Mouse (Mus musculus): ENCODE measurements around the gene Rabgef1. TPM values are rescaled to one million over a fixed set of nuclear protein-coding genes. Genes with fewer than 3 reads are reported as not detected.

The Rabgef1 gene
- total and polyA plus RNA-seq, 2 experiments, result 11.8 to 13.1 TPM

DNA sequence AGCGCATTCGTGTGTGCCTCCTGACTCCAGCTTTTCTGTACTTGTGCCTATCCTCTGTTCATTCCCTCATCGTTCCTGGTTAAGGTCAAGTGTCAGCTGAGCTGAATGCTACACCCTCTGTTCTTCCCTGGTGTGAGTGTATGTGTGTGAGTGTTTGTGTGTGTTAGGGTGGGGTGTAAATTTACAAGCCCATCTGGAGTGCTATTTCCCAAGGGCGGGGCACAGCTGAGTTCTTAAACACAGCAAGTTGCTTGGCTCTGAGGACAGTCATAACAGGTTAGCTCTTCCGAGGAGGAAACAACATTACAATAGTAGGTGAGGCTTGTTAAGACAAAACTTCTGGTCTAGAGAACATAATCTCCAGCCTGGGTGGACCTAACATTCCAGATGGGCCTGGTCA is 46.7 kb downstream of the Rabgef1 start:
- Histone ChIP-seq H3K27ac (replicated peaks; ENCODE audit: insufficient read depth, low read depth, low read length) (no peak overlapping the region), H3K4me1 (ENCODE audit: control insufficient read depth, insufficient read depth, low read length) (peaks cover 13% of the 10 kb centered on the region), H3K9ac (ENCODE audit: low read depth, low read length) (no peak overlapping the region), H3K36me3 (ENCODE audit: control insufficient read depth, insufficient read depth, low read length) (peaks cover 6% of the 10 kb centered on the region; the same call in 1 of the 2 replicates), H3K27me3 (ENCODE audit: control insufficient read depth, insufficient read depth, low read length) (no peaks in the 10 kb centered on the region), H3K79me2 (ENCODE audit: control insufficient read depth, insufficient read depth, low read length) (peaks cover 11% of the 10 kb centered on the region), H3K4me3 (ENCODE audit: insufficient read depth, low read depth, low read length) (no peak overlapping the region)
- no peak for TF ChIP-seq POLR2A (IDR thresholded peaks at IDR 0.05; ENCODE audit: extremely low read depth, insufficient read depth, low read length)
- TF ChIP-seq CTCF (IDR thresholded peaks at IDR 0.05; ENCODE audit: low read depth, low read length), result no peak
- DNase-seq (ENCODE audit: extremely low read depth, low read depth, low spot score), result no peak
- 92% methylated on average over 5 of the region's 5 CpGs for WGBS

DNA sequence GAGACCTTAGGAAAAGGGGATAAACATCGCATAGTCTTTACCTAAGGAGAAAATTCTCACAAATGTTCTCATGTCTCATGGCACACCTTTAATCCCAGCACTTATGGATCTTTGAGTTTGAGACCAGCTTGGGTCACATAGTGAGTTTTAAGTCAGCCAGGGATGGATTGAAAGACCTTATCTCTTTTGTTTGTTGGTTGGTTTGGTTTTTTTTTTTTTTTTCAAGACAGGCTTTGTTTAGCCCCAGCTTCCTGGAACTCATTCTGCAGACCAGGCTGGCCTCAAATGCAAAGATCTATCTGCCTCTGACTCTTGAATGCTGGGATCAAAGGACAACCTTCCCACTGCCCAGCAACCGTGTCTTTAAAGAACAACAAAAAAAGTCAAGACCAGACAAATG is 49.7 kb downstream of the Rabgef1 start:
- TF ChIP-seq CTCF (IDR thresholded peaks at IDR 0.05; ENCODE audit: low read depth, low read length) (no peak), POLR2A (IDR thresholded peaks at IDR 0.05; ENCODE audit: extremely low read depth, insufficient read depth, low read length) (no peak)
- Histone ChIP-seq H3K9ac (ENCODE audit: low read depth, low read length) (no peak overlapping the region), H3K4me3 (ENCODE audit: insufficient read depth, low read depth, low read length) (no peak overlapping the region), H3K4me1 (ENCODE audit: control insufficient read depth, insufficient read depth, low read length) (peaks cover 26% of the 10 kb centered on the region), H3K36me3 (ENCODE audit: control insufficient read depth, insufficient read depth, low read length) (no peaks in the 10 kb centered on the region), H3K27ac (replicated peaks; ENCODE audit: insufficient read depth, low read depth, low read length) (peak overlapping the region; percentile 88; the same call in 1 of the 2 replicates), H3K27me3 (ENCODE audit: control insufficient read depth, insufficient read depth, low read length) (no peaks in the 10 kb centered on the region), H3K79me2 (ENCODE audit: control insufficient read depth, insufficient read depth, low read length) (peaks cover 25% of the 10 kb centered on the region)
- 36% methylated on average over 2 of the region's 2 CpGs for WGBS
- DNase-seq (ENCODE audit: extremely low read depth, low read depth, low spot score), result no peak

DNA sequence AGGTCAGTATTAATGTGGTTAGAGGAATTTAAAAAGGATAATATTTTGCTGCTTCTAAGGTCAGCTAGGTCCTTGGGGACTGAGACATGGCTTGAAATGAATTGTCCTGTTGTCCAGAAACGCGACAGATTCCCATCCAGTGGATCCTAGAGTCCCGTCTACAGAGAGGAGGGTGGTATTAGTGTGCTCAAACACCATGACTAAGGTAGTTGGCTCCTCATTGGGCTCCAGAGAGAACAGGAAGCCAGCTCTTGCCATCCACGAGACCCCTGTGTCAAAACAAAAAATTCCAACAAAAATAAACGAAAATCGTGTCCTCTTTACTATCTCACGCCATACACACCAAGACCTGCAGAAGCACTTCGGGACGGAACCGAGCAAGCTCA is 50.2 kb downstream of the Rabgef1 start:
- Histone ChIP-seq H3K27ac (replicated peaks; ENCODE audit: insufficient read depth, low read depth, low read length) (peak overlapping the region; percentile 88), H3K27me3 (ENCODE audit: control insufficient read depth, insufficient read depth, low read length) (no peaks in the 10 kb centered on the region), H3K36me3 (ENCODE audit: control insufficient read depth, insufficient read depth, low read length) (no peaks in the 10 kb centered on the region), H3K79me2 (ENCODE audit: control insufficient read depth, insufficient read depth, low read length) (peaks cover 25% of the 10 kb centered on the region), H3K9ac (ENCODE audit: low read depth, low read length) (peak overlapping the region; percentile 81), H3K4me3 (ENCODE audit: insufficient read depth, low read depth, low read length) (peak overlapping the region; percentile 97), H3K4me1 (ENCODE audit: control insufficient read depth, insufficient read depth, low read length) (peaks cover 27% of the 10 kb centered on the region)
- TF ChIP-seq CTCF (IDR thresholded peaks at IDR 0.05; ENCODE audit: low read depth, low read length), result no peak
- TF ChIP-seq POLR2A (IDR thresholded peaks at IDR 0.05; ENCODE audit: extremely low read depth, insufficient read depth, low read length), result no peak
- DNase-seq (ENCODE audit: extremely low read depth, low read depth, low spot score), result peak; percentile 58
- 1% methylated on average over 10 of the region's 10 CpGs for WGBS

DNA sequence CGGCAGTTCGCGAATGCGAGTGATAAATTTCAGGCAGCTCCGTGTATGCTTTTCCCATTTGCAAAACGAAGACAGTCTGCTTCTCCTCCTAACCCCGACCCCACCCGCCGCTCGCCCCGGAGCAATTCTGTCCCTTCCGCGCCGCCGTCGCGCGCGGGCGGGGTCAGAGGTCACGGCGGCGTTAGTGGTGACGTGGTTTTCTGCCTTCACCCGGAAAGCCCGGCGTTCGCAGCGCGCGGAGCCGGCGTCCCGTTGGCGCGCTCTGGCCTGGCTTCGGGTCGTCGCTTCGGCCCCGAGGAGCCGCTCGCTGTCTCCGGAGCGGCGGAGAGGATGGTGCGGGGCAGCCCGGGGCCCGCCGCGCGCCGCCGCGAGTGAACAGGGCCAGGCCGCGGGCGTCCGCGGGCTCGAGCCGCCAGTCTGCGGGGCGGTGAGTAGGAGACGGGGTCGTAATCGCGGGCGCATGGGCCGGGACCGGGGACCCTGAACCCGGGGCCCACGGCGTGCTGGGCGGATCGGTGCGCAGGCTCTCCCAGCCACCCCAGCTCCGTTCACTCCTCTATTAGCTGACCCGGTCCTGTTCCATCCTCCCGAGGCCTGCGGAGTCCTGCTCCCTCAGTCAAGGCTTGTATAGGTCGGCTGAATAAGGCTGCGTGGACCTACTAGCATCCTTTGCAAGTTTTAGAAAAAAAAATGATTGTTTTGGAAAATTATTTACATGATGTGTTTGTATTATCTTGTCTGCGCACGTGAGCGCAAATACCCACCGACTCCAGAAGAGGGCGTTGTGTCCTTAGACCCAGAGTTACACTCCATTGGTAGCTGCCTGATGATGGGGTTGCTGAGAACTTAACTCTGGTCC is 50.8 kb downstream of the Rabgef1 start:
- Histone ChIP-seq H3K36me3 (ENCODE audit: control insufficient read depth, insufficient read depth, low read length) (no peaks in the 10 kb centered on the region), H3K4me1 (ENCODE audit: control insufficient read depth, insufficient read depth, low read length) (peaks cover 23% of the 10 kb centered on the region), H3K27ac (replicated peaks; ENCODE audit: insufficient read depth, low read depth, low read length) (peak overlapping the region; percentile 90), H3K4me3 (ENCODE audit: insufficient read depth, low read depth, low read length) (peak overlapping the region; percentile 97), H3K79me2 (ENCODE audit: control insufficient read depth, insufficient read depth, low read length) (peaks cover 25% of the 10 kb centered on the region), H3K9ac (ENCODE audit: low read depth, low read length) (peak overlapping the region; percentile 96), H3K27me3 (ENCODE audit: control insufficient read depth, insufficient read depth, low read length) (no peaks in the 10 kb centered on the region)
- DNase-seq (ENCODE audit: extremely low read depth, low read depth, low spot score), result peak; percentile 72
- WGBS, result under 1% methylated on average over 88 of the region's 88 CpGs
- TF ChIP-seq POLR2A (IDR thresholded peaks at IDR 0.05; ENCODE audit: extremely low read depth, insufficient read depth, low read length), result peak; percentile 50; the same call in 1 of the 2 replicates
- peak; percentile 66; the same call in 1 of the 2 replicates for TF ChIP-seq CTCF (IDR thresholded peaks at IDR 0.05; ENCODE audit: low read depth, low read length)

DNA sequence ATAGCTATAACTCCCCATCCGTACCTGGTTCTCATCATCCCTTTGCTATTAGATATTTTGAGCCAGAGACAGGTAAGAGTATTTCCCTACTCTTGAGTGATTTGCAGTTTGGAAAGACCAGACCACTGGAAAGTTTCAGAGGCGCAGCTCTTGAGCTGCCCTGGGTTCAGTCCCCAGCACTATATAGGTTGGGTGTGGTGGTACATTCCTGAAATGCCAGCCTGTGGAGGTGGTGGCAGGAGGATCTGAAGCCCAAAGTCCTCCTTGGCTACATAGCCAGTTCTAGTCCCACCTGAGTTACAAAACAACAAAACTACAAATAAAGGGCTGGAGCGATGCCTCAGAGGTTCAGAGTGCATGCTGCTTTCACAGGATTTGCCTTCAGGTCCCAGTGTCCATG is 55.2 kb downstream of the Rabgef1 start:
- peak overlapping the region; percentile 62 for H3K27ac ChIP-seq (replicated peaks; ENCODE audit: insufficient read depth, low read depth, low read length)

DNA sequence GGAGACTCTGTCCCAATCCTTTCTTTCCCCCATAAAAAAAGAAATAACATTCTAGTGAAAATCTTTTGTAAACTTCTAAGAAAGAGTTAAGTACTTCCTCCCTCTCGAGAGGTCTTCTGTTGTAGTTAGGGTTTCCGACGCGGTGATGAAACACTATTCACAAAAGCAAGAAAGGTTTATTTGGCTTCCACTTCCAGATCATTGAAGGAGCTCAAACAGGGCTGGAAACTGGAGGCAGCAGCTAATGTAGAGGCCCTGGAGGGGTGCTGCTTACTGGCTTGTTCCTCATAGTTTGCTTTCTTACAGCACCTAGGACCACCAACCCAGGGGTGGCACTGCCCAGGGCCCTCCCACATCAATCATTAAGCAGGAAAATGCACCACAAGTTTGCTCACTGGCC is 56.5 kb downstream of the Rabgef1 start:
- Histone ChIP-seq H3K27me3 (ENCODE audit: control insufficient read depth, insufficient read depth, low read length) (no peaks in the 10 kb centered on the region), H3K36me3 (ENCODE audit: control insufficient read depth, insufficient read depth, low read length) (peaks cover 18% of the 10 kb centered on the region), H3K27ac (replicated peaks; ENCODE audit: insufficient read depth, low read depth, low read length) (peak overlapping the region; percentile 28; the same call in 1 of the 2 replicates), H3K79me2 (ENCODE audit: control insufficient read depth, insufficient read depth, low read length) (peaks cover 35% of the 10 kb centered on the region), H3K4me3 (ENCODE audit: insufficient read depth, low read depth, low read length) (no peak overlapping the region), H3K9ac (ENCODE audit: low read depth, low read length) (no peak overlapping the region), H3K4me1 (ENCODE audit: control insufficient read depth, insufficient read depth, low read length) (peaks cover 26% of the 10 kb centered on the region)
- DNase-seq (ENCODE audit: extremely low read depth, low read depth, low spot score), result peak; percentile 42
- TF ChIP-seq POLR2A (IDR thresholded peaks at IDR 0.05; ENCODE audit: extremely low read depth, insufficient read depth, low read length) (no peak), CTCF (IDR thresholded peaks at IDR 0.05; ENCODE audit: low read depth, low read length) (no peak)
- WGBS, result 7% methylated on average over 4 of the region's 4 CpGs

More for the DNA sequence above, 55.2 kb downstream of the Rabgef1 start:
- Histone ChIP-seq H3K27me3 (ENCODE audit: control insufficient read depth, insufficient read depth, low read length) (no peaks in the 10 kb centered on the region), H3K4me1 (ENCODE audit: control insufficient read depth, insufficient read depth, low read length) (peaks cover 20% of the 10 kb centered on the region), H3K36me3 (ENCODE audit: control insufficient read depth, insufficient read depth, low read length) (peaks cover 5% of the 10 kb centered on the region), H3K9ac (ENCODE audit: low read depth, low read length) (no peak overlapping the region), H3K79me2 (ENCODE audit: control insufficient read depth, insufficient read depth, low read length) (peaks cover 41% of the 10 kb centered on the region), H3K4me3 (ENCODE audit: insufficient read depth, low read depth, low read length) (no peak overlapping the region)
- DNase-seq (ENCODE audit: extremely low read depth, low read depth, low spot score), result peak; percentile 89
- no peak for TF ChIP-seq CTCF (IDR thresholded peaks at IDR 0.05; ENCODE audit: low read depth, low read length)
- WGBS, result 65% methylated on average over 3 of the region's 3 CpGs
